18 mouse cellular contexts compared by ENCODE assay signal in genomic region chr11:79041908-79042430, GRCm38 (mm10). TPM values are rescaled to one million over a fixed set of nuclear protein-coding genes. Genes with fewer than 3 reads are reported as not detected.
DNase-seq lines count a peak whose midpoint lies in the region; ATAC-seq lines count a peak whose summit lies in the region.
"Had no signal": no experiment of that assay in that cellular context is flagged by ENCODE, and none has a peak within 500 bp of the region (broad histone marks: within the 10 kb centered on the region; RNA-seq: fewer than 3 reads in every experiment).

No protein-coding gene starts in this region.

- 0 out of 2 replicates have a peak overlapping the region, but pooled peaks have one; percentile 39 for H3K9ac ChIP-seq in hindbrain, embryonic 13.5 days
- H3K9ac ChIP-seq in hindbrain, embryonic 12.5 days = no peak overlapping the region
- H3K9ac ChIP-seq: heart, embryonic 13.5 days; limb, embryonic 12.5 days; liver, embryonic 14.5 days had no signal

- H3K4me2 ChIP-seq in hindbrain, embryonic 13.5 days = no peak overlapping the region
- no peak overlapping the region for H3K4me2 ChIP-seq in hindbrain, embryonic 12.5 days (replicated peaks)
- H3K4me2 ChIP-seq: heart, embryonic 13.5 days; limb, embryonic 12.5 days had no signal

- H3K4me3 ChIP-seq in hindbrain, embryonic 13.5 days = no peak overlapping the region
- H3K4me3 ChIP-seq in hindbrain, embryonic 12.5 days = no peak overlapping the region
- H3K4me3 ChIP-seq in embryonic facial prominence, embryonic 10.5 days = no peak overlapping the region
- H3K4me3 ChIP-seq: heart, embryonic 13.5 days; limb, embryonic 12.5 days had no signal

- peaks cover 31% of the 10 kb centered on the region for H3K36me3 ChIP-seq in hindbrain, embryonic 13.5 days
- H3K36me3 ChIP-seq in hindbrain, embryonic 12.5 days = peaks cover 12% of the 10 kb centered on the region
- H3K36me3 ChIP-seq in embryonic facial prominence, embryonic 10.5 days (replicated peaks) = peaks cover 36% of the 10 kb centered on the region

- peak; percentile 94 for DNase-seq in Muller cell, postnatal 12 days (ENCODE audit: inconsistent ontology term)
- DNase-seq in embryonic facial prominence, embryonic 10.5 days (ENCODE audit: low spot score) = no peak
- DNase-seq in lung, postnatal 4 days = peak; percentile 45 to 74
- no peak for DNase-seq in adrenal gland, postnatal 10 days
- DNase-seq in ovary, postnatal 10 days (ENCODE audit: low spot score) = no peak
- DNase-seq: cerebellum, postnatal 14 days; gastrocnemius, postnatal 36 days; heart, postnatal 4 days; kidney, postnatal 10 days; layer of hippocampus, adult 9-11 months; right cerebral cortex, postnatal 4 days had no signal

- WGBS in hindbrain, embryonic 13.5 days = 42% methylated on average over 14 of the region's 14 CpGs
- 44% methylated on average over 14 of the region's 14 CpGs for WGBS in hindbrain, embryonic 12.5 days
- 68% methylated on average over 14 of the region's 14 CpGs for WGBS in embryonic facial prominence, embryonic 10.5 days

- H3K9me3 ChIP-seq in hindbrain, embryonic 13.5 days = no peaks in the 10 kb centered on the region
- no peaks in the 10 kb centered on the region for H3K9me3 ChIP-seq in hindbrain, embryonic 12.5 days (replicated peaks)
- no peaks in the 10 kb centered on the region for H3K9me3 ChIP-seq in embryonic facial prominence, embryonic 10.5 days
- H3K9me3 ChIP-seq: heart, embryonic 13.5 days; limb, embryonic 12.5 days had no signal

- no peak overlapping the region for H3K27ac ChIP-seq in hindbrain, embryonic 13.5 days
- no peak overlapping the region for H3K27ac ChIP-seq in hindbrain, embryonic 12.5 days
- peak overlapping the region; percentile 2; the same call in 1 of the 2 replicates for H3K27ac ChIP-seq in embryonic facial prominence, embryonic 10.5 days (replicated peaks)
- H3K27ac ChIP-seq: heart, embryonic 13.5 days; limb, embryonic 12.5 days; liver, embryonic 14.5 days had no signal

- peaks cover 22% of the 10 kb centered on the region for H3K4me1 ChIP-seq in hindbrain, embryonic 13.5 days (replicated peaks)
- H3K4me1 ChIP-seq in hindbrain, embryonic 12.5 days = peaks cover 19% of the 10 kb centered on the region
- peaks cover 28% of the 10 kb centered on the region for H3K4me1 ChIP-seq in embryonic facial prominence, embryonic 10.5 days

- H3K27me3 ChIP-seq in hindbrain, embryonic 13.5 days = no peaks in the 10 kb centered on the region
- no peaks in the 10 kb centered on the region for H3K27me3 ChIP-seq in hindbrain, embryonic 12.5 days
- H3K27me3 ChIP-seq in embryonic facial prominence, embryonic 10.5 days (replicated peaks; ENCODE audit: low read depth, poor library complexity, severe bottlenecking) = no peaks in the 10 kb centered on the region
- H3K27me3 ChIP-seq: heart, embryonic 13.5 days; limb, embryonic 12.5 days had no signal

- ATAC-seq in hindbrain, embryonic 13.5 days (ENCODE audit: low FRiP score) = no peak
- ATAC-seq in hindbrain, embryonic 12.5 days (ENCODE audit: low FRiP score) = no peak
- ATAC-seq: forebrain, embryonic 14.5 days; intestine, embryonic 16.5 days had no signal

RNA-seq across cellular contexts. Expression of gene Lgals9, which starts 57.2 kb away (rescaled TPM):
- polyA plus RNA-seq in hindbrain, embryonic 13.5 days (2015; fragmentation: Nextera tagmentation; extraction: Ambion mirVana) = 10.6 and 12.3 TPM in 2 replicates
- 8.7 and 10.6 TPM in 2 replicates for polyA plus RNA-seq in hindbrain, embryonic 12.5 days (2016; fragmentation: Nextera tagmentation; extraction: Ambion mirVana)
- 2.3 and 2.8 TPM in 2 replicates for polyA plus RNA-seq in embryonic facial prominence, embryonic 10.5 days (2016; fragmentation: Nextera tagmentation; extraction: Ambion mirVana)
- 100 to 1,000 TPM in 1 of 2 experiments, 10 to 100 TPM in 1; 67.1 to 118 TPM for total RNA-seq in adrenal gland, postnatal 10 days (2021)

Comparison
In these comparisons a context has a peak if more than half of its experiments do, and no peak if none do; other contexts are left out.
1. DNase-seq: peak in Muller cell, postnatal 12 days (single experiment) and lung, postnatal 4 days (2 of 2); none in embryonic facial prominence, embryonic 10.5 days (single experiment), adrenal gland, postnatal 10 days (single experiment) and ovary, postnatal 10 days (single experiment).